ENCODE assay signal across 7 mouse cellular contexts in the genomic region with DNA sequence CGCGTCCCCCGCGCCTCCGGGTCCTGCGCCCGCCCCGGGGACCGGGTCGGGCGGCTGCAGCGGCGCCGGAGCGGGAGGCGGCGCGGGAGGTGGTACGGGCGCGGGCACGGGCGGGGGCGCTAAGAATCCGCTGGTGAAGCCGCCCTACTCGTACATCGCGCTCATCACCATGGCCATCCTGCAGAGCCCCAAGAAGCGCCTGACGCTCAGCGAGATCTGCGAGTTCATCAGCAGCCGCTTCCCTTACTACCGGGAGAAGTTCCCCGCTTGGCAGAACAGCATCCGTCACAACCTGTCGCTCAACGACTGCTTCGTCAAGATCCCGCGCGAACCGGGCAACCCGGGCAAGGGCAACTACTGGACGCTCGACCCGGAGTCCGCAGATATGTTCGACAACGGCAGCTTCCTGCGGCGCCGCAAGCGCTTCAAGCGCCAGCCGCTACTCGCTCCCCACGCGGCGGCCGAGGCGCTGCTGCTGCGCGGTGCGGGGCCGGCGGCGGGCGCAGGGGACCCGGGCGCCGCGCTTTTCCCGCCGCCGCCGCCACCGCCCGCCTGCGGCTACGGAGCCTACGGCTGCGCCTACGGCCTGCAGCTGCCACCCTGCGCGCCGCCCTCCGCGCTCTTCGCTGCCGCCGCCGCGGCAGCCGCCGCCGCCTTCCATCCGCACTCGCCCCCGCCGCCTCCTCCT. TPM values are rescaled to one million over a fixed set of nuclear protein-coding genes. Genes with fewer than 3 reads are reported as not detected.
DNase-seq lines count a peak whose midpoint lies in the region; ATAC-seq and TF ChIP-seq lines count a peak whose summit lies in the region.

No protein-coding gene starts in this region.

- no peak overlapping the region for H3K27ac ChIP-seq in brown adipose tissue, adult 24 weeks (replicated peaks; ENCODE audit: low read depth, low read length)
- H3K27ac ChIP-seq in heart, postnatal 0 days (ENCODE audit: low read depth): no peak overlapping the region
- H3K27ac ChIP-seq in limb, embryonic 11.5 days (replicated peaks; ENCODE audit: low read depth, low read length): no peak overlapping the region
- H3K27ac ChIP-seq in midbrain, postnatal 0 days (ENCODE audit: low read depth, low read length): no peak overlapping the region

- no peaks in the 10 kb centered on the region for H3K9me3 ChIP-seq in heart, postnatal 0 days (replicated peaks; ENCODE audit: control insufficient read depth, low read length)
- no peaks in the 10 kb centered on the region for H3K9me3 ChIP-seq in limb, embryonic 11.5 days (ENCODE audit: control insufficient read depth, low read length)
- H3K9me3 ChIP-seq in midbrain, postnatal 0 days (ENCODE audit: low read length): no peaks in the 10 kb centered on the region

- peaks cover 7% of the 10 kb centered on the region; the same call in 1 of the 2 replicates for H3K4me1 ChIP-seq in brown adipose tissue, adult 24 weeks (ENCODE audit: control insufficient read depth, insufficient read depth, insufficient read length, low read length)
- H3K4me1 ChIP-seq in heart, postnatal 0 days (ENCODE audit: control insufficient read depth, insufficient read depth): 0 out of 2 replicates have a peak, but pooled peaks cover 4% of the 10 kb centered on the region
- peaks cover 14% of the 10 kb centered on the region for H3K4me1 ChIP-seq in limb, embryonic 11.5 days (ENCODE audit: control insufficient read depth, insufficient read depth, low read length)
- 0 out of 2 replicates have a peak, but pooled peaks cover 3% of the 10 kb centered on the region for H3K4me1 ChIP-seq in midbrain, postnatal 0 days (ENCODE audit: insufficient read depth, low read length)

- 1% methylated on average over 75 of the region's 102 CpGs for WGBS in heart, postnatal 0 days
- WGBS in limb, embryonic 11.5 days: 0% methylated on average over 60 of the region's 102 CpGs
- WGBS in midbrain, postnatal 0 days: 1% methylated on average over 76 of the region's 102 CpGs

- H3K27me3 ChIP-seq in heart, postnatal 0 days (ENCODE audit: control insufficient read depth, insufficient read depth, low read length): peaks cover 97% of the 10 kb centered on the region
- peaks cover 84% of the 10 kb centered on the region for H3K27me3 ChIP-seq in limb, embryonic 11.5 days (ENCODE audit: control insufficient read depth, insufficient read depth, low read length)
- H3K27me3 ChIP-seq in midbrain, postnatal 0 days (ENCODE audit: insufficient read depth, low read length): peaks cover 73% of the 10 kb centered on the region

- no peaks in the 10 kb centered on the region for H3K36me3 ChIP-seq in heart, postnatal 0 days (replicated peaks; ENCODE audit: control insufficient read depth, insufficient read depth, low read length)
- H3K36me3 ChIP-seq in limb, embryonic 11.5 days (ENCODE audit: control insufficient read depth, insufficient read depth, low read length): no peaks in the 10 kb centered on the region
- H3K36me3 ChIP-seq in midbrain, postnatal 0 days (ENCODE audit: insufficient read depth, low read length): no peaks in the 10 kb centered on the region

- TF ChIP-seq CTCF in heart, postnatal 0 days (IDR thresholded peaks at IDR 0.05; ENCODE audit: low read depth): no peak
- no peak for TF ChIP-seq CTCF in midbrain, postnatal 0 days (IDR thresholded peaks at IDR 0.05)

- ATAC-seq in heart, postnatal 0 days (ENCODE audit: insufficient read depth, low read depth): peak; percentile 9; the same call in 1 of the 2 replicates
- no peak for ATAC-seq in limb, embryonic 11.5 days (ENCODE audit: insufficient number of reproducible peaks, low FRiP score, low TSS enrichment, low read depth)
- ATAC-seq in midbrain, postnatal 0 days (ENCODE audit: low FRiP score): peak; percentile 42; the same call in 1 of the 2 replicates

- DNase-seq in spleen, postnatal 10 days (ENCODE audit: low spot score in 2 of 2): peak; percentile 15 to 26
- DNase-seq in spleen, postnatal 14 days (ENCODE audit: low spot score in 2 of 2): no peak
- no peak for DNase-seq in heart, postnatal 0 days (ENCODE audit: low spot score)
- DNase-seq in limb, embryonic 11.5 days (ENCODE audit: low spot score): peak; percentile 75
- no peak for DNase-seq in midbrain, postnatal 0 days (ENCODE audit: low spot score)
- DNase-seq in yolk sac, embryonic 10.5 days (ENCODE audit: low spot score): peak; percentile 43

- peak overlapping the region; percentile 67 for H3K4me2 ChIP-seq in heart, postnatal 0 days (ENCODE audit: low read depth, low read length)
- H3K4me2 ChIP-seq in limb, embryonic 11.5 days (ENCODE audit: low read depth, severe bottlenecking): peak overlapping the region; percentile 71
- peak overlapping the region; percentile 48 for H3K4me2 ChIP-seq in midbrain, postnatal 0 days (ENCODE audit: low read depth, low read length, poor library complexity, severe bottlenecking)

- peak overlapping the region; percentile 58 for H3K4me3 ChIP-seq in brown adipose tissue, adult 24 weeks (ENCODE audit: insufficient read depth, low read depth, low read length)
- H3K4me3 ChIP-seq in heart, postnatal 0 days (ENCODE audit: low read depth, low read length): peak overlapping the region; percentile 49
- peak overlapping the region; percentile 33 for H3K4me3 ChIP-seq in limb, embryonic 11.5 days (ENCODE audit: low read depth, low read length)
- H3K4me3 ChIP-seq in midbrain, postnatal 0 days (ENCODE audit: low read depth, low read length): peak overlapping the region; percentile 35

- H3K9ac ChIP-seq in heart, postnatal 0 days (replicated peaks; ENCODE audit: low read depth, low read length): no peak overlapping the region
- peak overlapping the region; percentile 47 for H3K9ac ChIP-seq in limb, embryonic 11.5 days (ENCODE audit: low read length)
- H3K9ac ChIP-seq in midbrain, postnatal 0 days (replicated peaks; ENCODE audit: low read length, poor library complexity, severe bottlenecking): no peak overlapping the region

- TF ChIP-seq EP300 in heart, postnatal 0 days (IDR thresholded peaks at IDR 0.05; ENCODE audit: low read depth): no peak

RNA-seq across cellular contexts. Expression of a gene that starts 1.0 kb away (rescaled TPM):
- polyA plus RNA-seq in brown adipose tissue, adult 24 weeks (2012; ENCODE audit: insufficient read depth, insufficient read length, missing spikeins): not detected in 2 replicates
- total RNA-seq in heart, postnatal 0 days (2014; rRNA removed; ENCODE audit: low replicate concordance): not detected in 2 replicates
- not detected in 2 replicates for polyA plus RNA-seq in heart, postnatal 0 days (2015; fragmentation: Nextera tagmentation; extraction: Ambion mirVana)
- polyA plus RNA-seq in limb, embryonic 11.5 days (2014; fragmentation: Nextera tagmentation; extraction: Ambion mirVana): 0.05 and 0.07 TPM in 2 replicates
- 2.4 and 2.5 TPM in 2 replicates for total RNA-seq in midbrain, postnatal 0 days (2014; rRNA removed)
- 0.59 and 0.74 TPM in 2 replicates for polyA plus RNA-seq in midbrain, postnatal 0 days (2015; fragmentation: Nextera tagmentation; extraction: Ambion mirVana)

RNA-seq across cellular contexts. Expression of a gene that starts 38.2 kb away (rescaled TPM):
- 246 and 281 TPM in 2 replicates for polyA plus RNA-seq in brown adipose tissue, adult 24 weeks (2012; ENCODE audit: insufficient read depth, insufficient read length, missing spikeins)
- 208 and 210 TPM in 2 replicates for total RNA-seq in heart, postnatal 0 days (2014; rRNA removed; ENCODE audit: low replicate concordance)
- 384 and 393 TPM in 2 replicates for polyA plus RNA-seq in heart, postnatal 0 days (2015; fragmentation: Nextera tagmentation; extraction: Ambion mirVana)
- 812 and 826 TPM in 2 replicates for polyA plus RNA-seq in limb, embryonic 11.5 days (2014; fragmentation: Nextera tagmentation; extraction: Ambion mirVana)
- total RNA-seq in midbrain, postnatal 0 days (2014; rRNA removed): 269 and 303 TPM in 2 replicates
- 441 and 472 TPM in 2 replicates for polyA plus RNA-seq in midbrain, postnatal 0 days (2015; fragmentation: Nextera tagmentation; extraction: Ambion mirVana)

Comparison
In these comparisons a context has a peak if more than half of its experiments do, and no peak if none do; other contexts are left out.
1. DNase-seq: peak in spleen, postnatal 10 days (2 of 2), limb, embryonic 11.5 days (single experiment) and yolk sac, embryonic 10.5 days (single experiment); none in spleen, postnatal 14 days (0 of 2), heart, postnatal 0 days (single experiment) and midbrain, postnatal 0 days (single experiment).
2. Peak in every context shown above with its lines, with median percentiles within 50 percentile points of each other: H3K4me3 ChIP-seq and H3K4me2 ChIP-seq.